Mouse (Mus musculus) stomach, embryonic 14.5 days (tissue): ENCODE measurements around the gene Tmtc1. TPM values are rescaled to one million over a fixed set of nuclear protein-coding genes. Genes with fewer than 3 reads are reported as not detected.

Source experiments
- ATAC-seq: fragments of 200-750 bp; cut with Nextera tagmentation; 2 replicates; pipeline ENCODE4 v1.8.0; 2017; ENCODE audit warnings: low read depth, moderate TSS enrichment; ENCODE audit not compliant: insufficient number of reproducible peaks, insufficient read depth, low FRiP score
- H3K27ac ChIP-seq: fragments of 300-500 bp; sonication (generic); 2 replicates; pipeline ENCODE4 v1.5.1; 2014; ENCODE audit warnings: mild to moderate bottlenecking, low read length, moderate library complexity, mixed read lengths
- H3K27me3 ChIP-seq: fragments of 300-500 bp; sonication (generic); 2 replicates; pipeline ENCODE4 v1.6.1; 2014; ENCODE audit warnings: low read length, control low read depth, mixed read lengths; ENCODE audit not compliant: control insufficient read depth, insufficient read depth
- H3K36me3 ChIP-seq: fragments of 300-500 bp; sonication (generic); 2 replicates; pipeline ENCODE4 v1.6.1; 2014; ENCODE audit warnings: mild to moderate bottlenecking, control low read depth, low read length, moderate library complexity, mixed read lengths; ENCODE audit not compliant: control insufficient read depth, insufficient read depth
- H3K4me1 ChIP-seq: fragments of 300-500 bp; sonication (generic); 2 replicates; pipeline ENCODE4 v1.6.1; 2014; ENCODE audit warnings: low read length, control low read depth, mixed read lengths; ENCODE audit not compliant: control insufficient read depth, insufficient read depth
- H3K4me2 ChIP-seq: fragments of 300-500 bp; sonication (generic); replicated peaks from 2 replicates; pipeline ENCODE4 v1.6.1; 2014; ENCODE audit warnings: low read depth, low read length, control low read depth
- H3K4me3 ChIP-seq: fragments of 300-500 bp; sonication (generic); 2 replicates; pipeline ENCODE4 v1.5.1; 2014; ENCODE audit warnings: low read depth, low read length, control low read depth
- H3K9ac ChIP-seq: fragments of 300-500 bp; sonication (generic); replicated peaks from 2 replicates; pipeline ENCODE4 v1.6.1; 2014; ENCODE audit warnings: low read depth, mild to moderate bottlenecking, control low read depth, low read length, moderate library complexity, mixed read lengths
- H3K9me3 ChIP-seq: fragments of 300-500 bp; sonication (generic); 2 replicates; pipeline ENCODE4 v1.6.1; 2016; ENCODE audit warnings: low read depth, low read length, control low read depth; ENCODE audit not compliant: control insufficient read depth
- WGBS: fragments of 180-500 bp; shearing (Covaris S2); extraction: QIAGEN DNeasy Blood & Tissue Kit; methylation state at CpG from one replicate; pipeline ENCODE4 v1.1.7; 2014; 5-methylcytosine and 5-hydroxymethylcytosine counted together
- polyA plus RNA-seq: library from polyadenylated mRNA; unstranded; fragments of >200 nt; fragmentation: Nextera tagmentation; extraction: Ambion mirVana; gene quantifications from 2 replicates; pipeline ENCODE4 v1.2.1, GENCODE M21; 2014

Gene Tmtc1
- polyA plus RNA-seq, 1 experiment from 2014 or later: 2.8 TPM

- no peak for ATAC-seq
- Histone ChIP-seq H3K27ac (no peak overlapping the region), H3K27me3 (no peaks in the 10 kb centered on the region), H3K9me3 (no peaks in the 10 kb centered on the region), H3K36me3 (0 out of 2 replicates have a peak, but pooled peaks cover 2% of the 10 kb centered on the region), H3K4me3 (no peak overlapping the region), H3K4me2 (no peak overlapping the region), H3K9ac (no peak overlapping the region), H3K4me1 (no peaks in the 10 kb centered on the region)
Observed at GRCm38 (mm10) chr6:148413638-148414037, 30.6 kb downstream of the Tmtc1 start.

- H3K9ac ChIP-seq: no peak overlapping the region
- H3K27me3 ChIP-seq: no peaks in the 10 kb centered on the region
- WGBS: 77% methylated on average over 2 of the region's 2 CpGs
- no peak overlapping the region for H3K4me3 ChIP-seq
- 0 out of 2 replicates have a peak, but pooled peaks cover 2% of the 10 kb centered on the region for H3K36me3 ChIP-seq
- ATAC-seq: no peak
- no peaks in the 10 kb centered on the region for H3K4me1 ChIP-seq
- no peaks in the 10 kb centered on the region for H3K9me3 ChIP-seq
- H3K27ac ChIP-seq: no peak overlapping the region
- no peak overlapping the region for H3K4me2 ChIP-seq
Observed at GRCm38 (mm10) chr6:148406792-148407490, 37.2 kb downstream of the Tmtc1 start.

- H3K27me3 ChIP-seq: no peaks in the 10 kb centered on the region
- no peak overlapping the region for H3K9ac ChIP-seq
- H3K4me1 ChIP-seq: no peaks in the 10 kb centered on the region
- H3K4me2 ChIP-seq: no peak overlapping the region
- no peaks in the 10 kb centered on the region for H3K36me3 ChIP-seq
- no peak overlapping the region for H3K4me3 ChIP-seq
- no peaks in the 10 kb centered on the region for H3K9me3 ChIP-seq
- 60% methylated on average over 2 of the region's 2 CpGs for WGBS
- no peak for ATAC-seq
- no peak overlapping the region for H3K27ac ChIP-seq
Observed at GRCm38 (mm10) chr6:148405599-148405998, 38.6 kb downstream of the Tmtc1 start.

- H3K4me1 ChIP-seq: no peaks in the 10 kb centered on the region
- no peak for ATAC-seq
- 65% methylated on average over 1 of the region's 1 CpGs for WGBS
Observed at GRCm38 (mm10) chr6:148404500-148404899, 39.7 kb downstream of the Tmtc1 start.

GRCm38 (mm10) chr6:148403761-148404160 lies 40.4 kb downstream of the Tmtc1 start:
- no peak overlapping the region for H3K4me3 ChIP-seq
- no peaks in the 10 kb centered on the region for H3K27me3 ChIP-seq
- no peaks in the 10 kb centered on the region for H3K9me3 ChIP-seq
- no peak for ATAC-seq
- 74% methylated on average over 3 of the region's 3 CpGs for whole genome bisulfite sequencing
- no peaks in the 10 kb centered on the region for H3K36me3 ChIP-seq
- H3K9ac ChIP-seq: no peak overlapping the region
- no peak overlapping the region for H3K27ac ChIP-seq
- H3K4me2 ChIP-seq: no peak overlapping the region
- H3K4me1 ChIP-seq: no peaks in the 10 kb centered on the region

More at GRCm38 (mm10) chr6:148404500-148404899, 39.7 kb downstream of the Tmtc1 start:
- H3K27me3 ChIP-seq: no peaks in the 10 kb centered on the region
- H3K4me3 ChIP-seq: no peak overlapping the region
- no peaks in the 10 kb centered on the region for H3K9me3 ChIP-seq
- no peak overlapping the region for H3K4me2 ChIP-seq
- no peak overlapping the region for H3K27ac ChIP-seq
- H3K36me3 ChIP-seq: no peaks in the 10 kb centered on the region
- H3K9ac ChIP-seq: no peak overlapping the region

GRCm38 (mm10) chr6:148401031-148401430 lies 43.2 kb downstream of the Tmtc1 start:
- H3K9me3 ChIP-seq: no peaks in the 10 kb centered on the region
- no peak for ATAC-seq
- no peaks in the 10 kb centered on the region for H3K4me1 ChIP-seq
- WGBS: 89% methylated on average over 6 of the region's 6 CpGs
- no peak overlapping the region for H3K4me3 ChIP-seq
- no peaks in the 10 kb centered on the region for H3K27me3 ChIP-seq
- no peaks in the 10 kb centered on the region for H3K36me3 ChIP-seq
- no peak overlapping the region for H3K4me2 ChIP-seq
- no peak overlapping the region for H3K27ac ChIP-seq
- H3K9ac ChIP-seq: no peak overlapping the region

- Histone ChIP-seq H3K4me2 (no peak overlapping the region), H3K4me3 (no peak overlapping the region), H3K9ac (no peak overlapping the region), H3K27ac (no peak overlapping the region), H3K9me3 (no peaks in the 10 kb centered on the region), H3K27me3 (no peaks in the 10 kb centered on the region), H3K36me3 (no peaks in the 10 kb centered on the region), H3K4me1 (no peaks in the 10 kb centered on the region)
- ATAC-seq: no peak
- WGBS: 100% methylated on average over 2 of the region's 2 CpGs
Observed at GRCm38 (mm10) chr6:148399541-148399940, 44.6 kb downstream of the Tmtc1 start.

GRCm38 (mm10) chr6:148398888-148399287 lies 45.3 kb downstream of the Tmtc1 start:
- Histone ChIP-seq H3K36me3 (no peaks in the 10 kb centered on the region), H3K27ac (no peak overlapping the region), H3K4me1 (0 out of 2 replicates have a peak, but pooled peaks cover 4% of the 10 kb centered on the region), H3K9me3 (no peaks in the 10 kb centered on the region), H3K4me2 (no peak overlapping the region), H3K9ac (no peak overlapping the region), H3K27me3 (no peaks in the 10 kb centered on the region), H3K4me3 (no peak overlapping the region)
- no peak for ATAC-seq
- WGBS: 79% methylated on average over 2 of the region's 2 CpGs

- H3K4me2 ChIP-seq: no peak overlapping the region
- ATAC-seq: no peak
- WGBS: 92% methylated on average over 5 of the region's 5 CpGs
Observed at GRCm38 (mm10) chr6:148397270-148397669, 46.9 kb downstream of the Tmtc1 start.

More at GRCm38 (mm10) chr6:148397270-148397669, 46.9 kb downstream of the Tmtc1 start:
- Histone ChIP-seq H3K4me3 (no peak overlapping the region), H3K27ac (no peak overlapping the region), H3K9me3 (no peaks in the 10 kb centered on the region), H3K4me1 (0 out of 2 replicates have a peak, but pooled peaks cover 4% of the 10 kb centered on the region), H3K27me3 (no peaks in the 10 kb centered on the region), H3K9ac (no peak overlapping the region), H3K36me3 (no peaks in the 10 kb centered on the region)
